Comparison of ENCODE assay signal across 9 mouse cellular contexts in the genomic region with DNA sequence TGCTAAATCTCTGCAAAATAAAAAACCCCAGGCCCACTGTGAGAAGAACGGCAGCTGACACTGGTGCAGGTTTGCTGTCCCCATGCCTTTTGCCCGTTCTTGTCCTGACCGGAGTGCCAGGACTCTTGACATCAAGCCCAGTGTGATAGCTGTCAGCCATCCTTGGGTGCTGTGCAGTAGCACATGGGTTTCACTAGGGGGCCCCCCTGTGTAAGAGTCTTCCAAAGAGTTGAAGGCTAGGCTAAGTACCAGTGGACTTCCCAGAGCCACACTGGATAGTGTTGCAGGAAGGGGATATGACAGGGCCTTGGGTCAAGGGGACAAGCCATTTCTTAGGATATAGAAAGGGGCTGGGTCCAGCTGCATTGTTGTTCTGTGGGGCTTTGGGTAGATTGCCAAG. TPM values are rescaled to one million over a fixed set of nuclear protein-coding genes. Genes with fewer than 3 reads are reported as not detected.
DNase-seq lines count a peak whose midpoint lies in the region; ATAC-seq and TF ChIP-seq lines count a peak whose summit lies in the region.
"Had no signal": no experiment of that assay in that cellular context is flagged by ENCODE, and none has a peak within 500 bp of the region (broad histone marks: within the 10 kb centered on the region; RNA-seq: fewer than 3 reads in every experiment).

No protein-coding gene starts in this region.

- H3K4me1 ChIP-seq in G1E (ENCODE audit: insufficient read depth, low read depth, low read length) = peaks cover 17% of the 10 kb centered on the region
- H3K4me1 ChIP-seq in forebrain, embryonic 13.5 days = no peaks in the 10 kb centered on the region
- H3K4me1 ChIP-seq in hindbrain, embryonic 11.5 days (replicated peaks; ENCODE audit: control insufficient read depth, insufficient read depth, low read length) = no peaks in the 10 kb centered on the region
- H3K4me1 ChIP-seq in lung, embryonic 16.5 days (replicated peaks; ENCODE audit: control insufficient read depth, insufficient read depth, low read length) = no peaks in the 10 kb centered on the region

- TF ChIP-seq CTCF in G1E (IDR thresholded peaks at IDR 0.05; ENCODE audit: low read depth, low read length) = peak; percentile 66; the same call in 1 of the 2 replicates

- DNase-seq in G1E (ENCODE audit: low spot score) = peak; percentile 78
- peak; percentile 56 for DNase-seq in c-Kit-positive CD71-negative TER-119-negative erythroid progenitor cells, embryonic 14.5 days (ENCODE audit: low read depth)
- DNase-seq in hindbrain, embryonic 11.5 days (ENCODE audit: low spot score) = peak; percentile 73
- DNase-seq in layer of hippocampus, postnatal 10 days (ENCODE audit: low spot score in 2 of 2) = peak; percentile 73 to 83
- DNase-seq in retina, postnatal 7 days (ENCODE audit: low read depth, low spot score) = peak; percentile 70
- peak; percentile 55 to 72 for DNase-seq in urinary bladder, postnatal 36 days (ENCODE audit: low spot score in 2 of 2)

- no peak overlapping the region for H3K27ac ChIP-seq in forebrain, embryonic 13.5 days
- H3K27ac ChIP-seq in hindbrain, embryonic 11.5 days (ENCODE audit: low read depth, low read length) = no peak overlapping the region
- H3K27ac ChIP-seq in lung, embryonic 16.5 days (ENCODE audit: low read length) = no peak overlapping the region
- H3K27ac ChIP-seq: heart, embryonic 13.5 days had no signal

- WGBS in forebrain, embryonic 13.5 days = 50% methylated on average over 3 of the region's 3 CpGs
- WGBS in hindbrain, embryonic 11.5 days = 70% methylated on average over 3 of the region's 3 CpGs
- WGBS in lung, embryonic 16.5 days = 35% methylated on average over 3 of the region's 3 CpGs

- 0 out of 2 replicates have a peak, but pooled peaks have one; percentile 22 for ATAC-seq in G1E (ENCODE audit: extremely low read depth, insufficient number of reproducible peaks, low FRiP score, poor library complexity, severe bottlenecking)
- peak; percentile 60; the same call in 1 of the 2 replicates for ATAC-seq in forebrain, embryonic 13.5 days
- ATAC-seq in hindbrain, embryonic 11.5 days (ENCODE audit: low FRiP score) = peak; percentile 34; the same call in 1 of the 2 replicates
- peak; percentile 69 for ATAC-seq in lung, embryonic 16.5 days (ENCODE audit: low read depth)

- H3K4me2 ChIP-seq in forebrain, embryonic 13.5 days = no peak overlapping the region
- no peak overlapping the region for H3K4me2 ChIP-seq in hindbrain, embryonic 11.5 days (replicated peaks; ENCODE audit: low read depth, low read length)
- H3K4me2 ChIP-seq in lung, embryonic 16.5 days (ENCODE audit: low read depth, low read length) = no peak overlapping the region
- H3K4me2 ChIP-seq: heart, embryonic 13.5 days had no signal

- H3K9ac ChIP-seq in forebrain, embryonic 13.5 days = no peak overlapping the region
- no peak overlapping the region for H3K9ac ChIP-seq in hindbrain, embryonic 11.5 days (ENCODE audit: low read depth, low read length)
- no peak overlapping the region for H3K9ac ChIP-seq in lung, embryonic 16.5 days (ENCODE audit: low read length)
- H3K9ac ChIP-seq: heart, embryonic 13.5 days had no signal

- no peak overlapping the region for H3K4me3 ChIP-seq in G1E (ENCODE audit: low read depth, low read length)
- no peak overlapping the region for H3K4me3 ChIP-seq in forebrain, embryonic 13.5 days
- H3K4me3 ChIP-seq in hindbrain, embryonic 11.5 days (ENCODE audit: low read depth, low read length) = no peak overlapping the region
- no peak overlapping the region for H3K4me3 ChIP-seq in lung, embryonic 16.5 days (ENCODE audit: low read length)
- H3K4me3 ChIP-seq: heart, embryonic 13.5 days had no signal

- peaks cover 46% of the 10 kb centered on the region for H3K36me3 ChIP-seq in G1E (replicated peaks)
- peaks cover 41% of the 10 kb centered on the region for H3K36me3 ChIP-seq in forebrain, embryonic 13.5 days (ENCODE audit: poor library complexity, severe bottlenecking)
- H3K36me3 ChIP-seq in hindbrain, embryonic 11.5 days (ENCODE audit: control insufficient read depth, insufficient read depth, low read length) = no peaks in the 10 kb centered on the region
- peaks cover 7% of the 10 kb centered on the region; the same call in 1 of the 2 replicates for H3K36me3 ChIP-seq in lung, embryonic 16.5 days (ENCODE audit: control insufficient read depth, insufficient read depth, low read length)

- H3K27me3 ChIP-seq in G1E (ENCODE audit: insufficient read depth, low read length) = peaks cover 21% of the 10 kb centered on the region
- peaks cover 25% of the 10 kb centered on the region for H3K27me3 ChIP-seq in forebrain, embryonic 13.5 days
- peaks cover 9% of the 10 kb centered on the region; the same call in 1 of the 2 replicates for H3K27me3 ChIP-seq in hindbrain, embryonic 11.5 days (ENCODE audit: control insufficient read depth, insufficient read depth, low read length)
- H3K27me3 ChIP-seq in lung, embryonic 16.5 days (ENCODE audit: control insufficient read depth, insufficient read depth, low read depth, low read length) = peaks cover 2% of the 10 kb centered on the region; the same call in 1 of the 2 replicates

- H3K9me3 ChIP-seq in G1E (replicated peaks) = no peaks in the 10 kb centered on the region
- H3K9me3 ChIP-seq in forebrain, embryonic 13.5 days (replicated peaks) = no peaks in the 10 kb centered on the region
- no peaks in the 10 kb centered on the region for H3K9me3 ChIP-seq in hindbrain, embryonic 11.5 days (ENCODE audit: control insufficient read depth, low read length)
- H3K9me3 ChIP-seq in lung, embryonic 16.5 days (ENCODE audit: control insufficient read depth, low read length) = no peaks in the 10 kb centered on the region
- H3K9me3 ChIP-seq: heart, embryonic 13.5 days had no signal

RNA-seq across cellular contexts. Expression of a gene that starts 9.9 kb away (rescaled TPM):
- total RNA-seq in G1E (2014; fragmentation: Nextera tagmentation) = not detected in 2 replicates
- total RNA-seq in G1E (2017) = 0.06 TPM in 1 of 2 replicates, not detected in the other
- 0.14 and 0.15 TPM in 2 replicates for polyA plus RNA-seq in G1E (2012)
- 0.18 and 0.35 TPM in 2 replicates for polyA plus RNA-seq in forebrain, embryonic 13.5 days (2015; fragmentation: Nextera tagmentation; extraction: Ambion mirVana)
- polyA plus RNA-seq in hindbrain, embryonic 11.5 days (2014; fragmentation: Nextera tagmentation; extraction: Ambion mirVana) = 0.08 and 0.11 TPM in 2 replicates
- total RNA-seq in layer of hippocampus, postnatal 10 days (2021) = under 1 TPM in 1 of 2 experiments, not detected in 1; 0.31 TPM
- polyA plus RNA-seq in lung, embryonic 16.5 days (2015; fragmentation: Nextera tagmentation; extraction: Ambion mirVana) = 0.68 and 0.75 TPM in 2 replicates

RNA-seq across cellular contexts. Expression of a gene that starts 30.2 kb away (rescaled TPM):
- total RNA-seq in G1E (2014; fragmentation: Nextera tagmentation) = 43.6 and 46.0 TPM in 2 replicates
- 22.9 and 27.5 TPM in 2 replicates for total RNA-seq in G1E (2017)
- polyA plus RNA-seq in G1E (2012) = 155 and 156 TPM in 2 replicates
- 14.2 and 16.3 TPM in 2 replicates for polyA plus RNA-seq in forebrain, embryonic 13.5 days (2015; fragmentation: Nextera tagmentation; extraction: Ambion mirVana)
- 21.4 TPM in 2 replicates for polyA plus RNA-seq in hindbrain, embryonic 11.5 days (2014; fragmentation: Nextera tagmentation; extraction: Ambion mirVana)
- total RNA-seq in layer of hippocampus, postnatal 10 days (2021) = 10 to 100 TPM; 50.8 to 51.0 TPM
- polyA plus RNA-seq in lung, embryonic 16.5 days (2015; fragmentation: Nextera tagmentation; extraction: Ambion mirVana) = 8.7 and 10.5 TPM in 2 replicates

RNA-seq across cellular contexts. Expression of a gene that starts 53.7 kb away (rescaled TPM):
- total RNA-seq in G1E (2014; fragmentation: Nextera tagmentation) (not detected in 2 replicates), G1E (2017) (not detected in 2 replicates)
- polyA plus RNA-seq in G1E (2012) = 0.04 TPM in 1 of 2 replicates, not detected in the other
- polyA plus RNA-seq in forebrain, embryonic 13.5 days (2015; fragmentation: Nextera tagmentation; extraction: Ambion mirVana) = 0.89 and 2.5 TPM in 2 replicates
- 1.3 TPM in 2 replicates for polyA plus RNA-seq in hindbrain, embryonic 11.5 days (2014; fragmentation: Nextera tagmentation; extraction: Ambion mirVana)
- 10 to 100 TPM; 13.2 to 23.5 TPM for total RNA-seq in layer of hippocampus, postnatal 10 days (2021)
- polyA plus RNA-seq in lung, embryonic 16.5 days (2015; fragmentation: Nextera tagmentation; extraction: Ambion mirVana) = 0.40 and 1.4 TPM in 2 replicates

RNA-seq across cellular contexts. Expression of a gene that starts 56.1 kb away (rescaled TPM):
- 15.3 and 17.9 TPM in 2 replicates for total RNA-seq in G1E (2014; fragmentation: Nextera tagmentation)
- total RNA-seq in G1E (2017) = 1.4 and 1.6 TPM in 2 replicates
- polyA plus RNA-seq in G1E (2012) = 17.6 and 18.8 TPM in 2 replicates
- polyA plus RNA-seq in forebrain, embryonic 13.5 days (2015; fragmentation: Nextera tagmentation; extraction: Ambion mirVana) = 23.4 and 28.2 TPM in 2 replicates
- 13.6 and 14.2 TPM in 2 replicates for polyA plus RNA-seq in hindbrain, embryonic 11.5 days (2014; fragmentation: Nextera tagmentation; extraction: Ambion mirVana)
- 100 to 1,000 TPM; 103 to 114 TPM for total RNA-seq in layer of hippocampus, postnatal 10 days (2021)
- 13.9 and 15.4 TPM in 2 replicates for polyA plus RNA-seq in lung, embryonic 16.5 days (2015; fragmentation: Nextera tagmentation; extraction: Ambion mirVana)
